Mouse (Mus musculus): ENCODE data around the gene Dpep2nb.
A peak's percentile ranks its signal among the peaks of the same experiment; 100 is the strongest.
"Not testable (repeated sequence)": the region's sequence is repeated elsewhere in the genome, so short reads cannot be mapped to it uniquely, and the experiment has no call there.

Gene Dpep2nb

GRCm38 (mm10) chr8:106007135-106007534, 1.4 kb upstream of the Dpep2nb start:
- DNase-seq (ENCODE audit: low read depth, low spot score), result no peak

DNA sequence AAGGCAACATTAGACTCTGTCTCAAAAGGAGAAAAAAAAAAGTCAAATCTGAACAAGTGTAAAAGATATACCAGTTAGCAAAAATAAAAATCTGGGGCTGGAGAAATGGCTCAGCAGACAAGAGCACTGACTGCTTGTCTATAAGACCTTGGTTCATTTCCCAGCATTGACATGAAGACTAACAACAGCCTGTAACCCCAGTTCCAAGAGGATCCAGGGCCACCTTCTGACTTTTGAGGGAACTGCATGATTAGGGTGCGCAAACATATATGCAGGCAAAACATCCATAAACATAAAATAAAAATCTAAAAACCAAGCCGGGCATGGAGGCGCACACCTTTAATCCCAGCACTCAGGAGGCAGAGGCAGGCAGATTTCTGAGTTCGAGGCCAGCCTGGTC, 638 bp upstream of the Dpep2nb start:
- no peak for DNase-seq (ENCODE audit: low read depth, low spot score)

- DNase-seq (ENCODE audit: low read depth, low spot score), result no peak
Measured at GRCm38 (mm10) chr8:106004538-106005207, 1.1 kb downstream of the Dpep2nb start.

DNA sequence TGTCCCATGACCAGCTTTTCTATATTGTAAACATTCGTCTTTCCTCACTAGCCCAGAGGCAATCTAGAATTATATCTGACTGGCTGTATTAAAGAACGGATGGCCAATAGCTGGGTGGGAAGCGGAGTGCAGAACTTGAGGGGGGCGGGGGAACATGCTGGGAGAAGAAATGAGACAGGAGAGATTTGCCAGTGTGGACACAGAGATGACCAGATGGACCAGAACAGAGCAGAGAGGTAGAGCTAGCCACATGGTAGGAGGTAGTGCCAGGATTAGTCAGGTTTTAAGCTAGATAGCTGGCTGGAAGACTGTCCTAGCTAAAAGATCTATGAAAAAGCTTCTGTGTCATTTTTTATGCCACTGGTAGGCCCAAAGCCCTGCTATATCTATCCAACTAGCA, 3.9 kb downstream of the Dpep2nb start:
- DNase-seq (ENCODE audit: low read depth, low spot score), result no peak

GRCm38 (mm10) chr8:105998971-105999370, 6.8 kb downstream of the Dpep2nb start:
- DNase-seq (ENCODE audit: low read depth, low spot score), result no peak

- DNase-seq (ENCODE audit: low read depth, low spot score), result no peak
Measured at GRCm38 (mm10) chr8:105996359-105996758, 9.4 kb downstream of the Dpep2nb start.

DNA sequence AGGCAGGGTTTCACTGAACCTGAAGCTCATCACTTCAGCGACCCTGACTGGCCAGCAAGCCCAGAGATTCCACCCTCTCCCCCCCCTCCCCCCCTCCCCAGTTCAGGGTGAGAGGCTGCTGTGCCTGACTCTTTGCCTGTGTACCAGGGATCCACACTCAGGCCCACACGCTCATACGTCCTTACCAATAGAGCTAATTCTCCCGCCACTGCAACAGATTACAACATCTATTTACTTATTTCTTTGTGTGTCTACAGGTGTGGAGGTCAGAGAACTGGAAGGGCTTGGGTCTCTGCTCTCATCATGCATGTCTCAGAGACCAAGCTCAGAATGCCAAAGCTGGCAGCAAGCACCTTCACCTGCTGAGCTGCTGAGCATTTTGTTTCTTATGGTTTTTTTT, 12.5 kb downstream of the Dpep2nb start:
- no peak for DNase-seq (ENCODE audit: low read depth, low spot score)

- no peak for DNase-seq (ENCODE audit: low read depth, low spot score)
Measured at GRCm38 (mm10) chr8:105992499-105992898, 13.3 kb downstream of the Dpep2nb start.

GRCm38 (mm10) chr8:105991546-105991945, 14.2 kb downstream of the Dpep2nb start:
- no peak for DNase-seq (ENCODE audit: low read depth, low spot score)

DNA sequence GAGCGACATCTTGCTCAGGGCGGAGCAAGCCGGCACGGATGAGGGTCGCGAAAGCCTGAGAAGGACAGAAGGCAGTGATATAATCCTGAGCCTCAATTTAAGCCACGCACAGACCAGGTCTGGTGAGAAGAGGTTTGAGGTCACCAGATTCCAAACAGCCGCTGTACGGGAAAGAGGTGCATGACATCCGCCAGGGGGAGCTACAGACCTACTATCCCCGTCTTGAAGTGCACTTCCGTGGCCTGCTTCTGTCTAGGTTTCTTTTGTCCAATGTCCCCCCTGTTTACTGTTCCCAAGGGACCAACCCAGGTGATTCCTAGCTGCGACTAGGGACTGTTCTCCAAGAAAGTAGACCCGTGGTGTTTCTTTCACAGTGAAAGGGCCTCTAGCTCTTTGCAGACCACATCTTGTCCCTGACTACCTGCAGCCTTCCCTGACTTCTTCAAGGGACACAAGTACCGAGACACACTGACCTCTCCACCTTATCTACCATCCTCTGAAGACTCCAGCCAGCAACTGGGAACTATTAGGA, 14.9 kb downstream of the Dpep2nb start, which contains the start of gene Dus2:
TSS of gene Dus2 (plus strand) at position 482 of the 532 bp plus-strand sequence.
- peak; percentile 79 for DNase-seq (ENCODE audit: low read depth, low spot score)

GRCm38 (mm10) chr8:105988546-105988945, 17.2 kb downstream of the Dpep2nb start:
- no peak for DNase-seq (ENCODE audit: low read depth, low spot score)

DNA sequence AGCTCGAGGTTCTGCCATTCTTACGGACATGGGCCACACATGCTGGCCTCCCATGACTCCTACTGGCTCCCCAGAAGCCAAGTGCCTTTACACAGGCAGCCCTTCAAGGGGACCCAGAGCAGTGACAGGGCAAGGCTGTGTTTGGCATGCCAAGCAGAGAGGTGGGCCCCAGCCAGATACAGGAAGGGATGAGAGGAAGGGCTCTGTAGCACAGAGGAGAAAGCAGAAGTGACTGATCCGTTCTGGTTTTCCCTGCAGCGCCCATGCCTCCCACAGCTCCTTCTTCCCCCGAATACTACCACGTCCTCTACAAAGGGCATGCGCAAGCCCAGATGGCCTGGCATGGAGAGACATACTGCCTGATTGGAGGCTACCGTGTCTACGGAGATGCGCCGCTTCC, 22.4 kb downstream of the Dpep2nb start:
- not testable (repeated sequence) for DNase-seq (ENCODE audit: low read depth, low spot score)

DNA sequence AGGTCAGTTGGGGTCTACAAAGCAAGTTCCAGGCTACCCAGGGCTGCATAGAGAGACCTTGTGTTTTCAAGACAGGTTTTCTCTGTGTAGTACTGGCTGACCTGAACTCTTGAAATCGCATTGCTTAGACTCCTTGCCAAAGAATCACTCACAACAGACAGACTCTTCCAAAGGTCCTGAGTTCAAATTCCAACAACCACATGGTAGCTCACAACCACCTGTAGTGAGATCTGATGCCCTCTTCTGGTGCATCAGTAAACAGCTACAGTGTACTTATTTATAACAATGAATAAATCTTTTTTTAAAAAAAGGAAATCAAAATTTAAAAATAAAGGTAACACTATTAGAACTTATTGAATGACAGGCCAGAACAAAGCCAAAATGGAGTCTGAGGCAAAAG, 24.6 kb downstream of the Dpep2nb start:
- no peak for DNase-seq (ENCODE audit: low read depth, low spot score)

- no peak for DNase-seq (ENCODE audit: low read depth, low spot score)
Measured at GRCm38 (mm10) chr8:105979325-105979724, 26.4 kb downstream of the Dpep2nb start, which contains the start of gene Dpep3. TSS of gene Dpep3 (minus strand) at chr8:105979429.

DNA sequence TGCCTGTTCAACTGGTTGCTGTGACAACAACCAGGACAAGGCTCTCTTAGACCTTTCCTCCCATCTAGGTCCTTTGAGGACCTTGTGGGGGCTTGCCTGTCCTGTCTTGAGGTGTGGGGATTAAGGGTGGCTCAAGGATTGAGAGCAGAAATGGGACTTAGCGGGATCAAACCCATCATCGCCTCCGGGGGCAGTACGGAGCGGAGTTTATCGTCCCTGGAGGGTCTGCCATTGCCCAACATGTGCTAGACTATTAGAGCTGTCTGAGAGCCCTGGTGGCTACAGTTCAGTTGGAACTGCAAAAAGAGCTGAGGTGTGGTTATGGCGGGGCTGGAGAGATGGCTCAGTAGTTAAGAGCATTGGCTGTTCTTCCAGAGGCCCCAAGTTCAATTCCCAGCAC, 30.4 kb downstream of the Dpep2nb start:
- no peak for DNase-seq (ENCODE audit: low read depth, low spot score)

GRCm38 (mm10) chr8:105971019-105971720, 34.6 kb downstream of the Dpep2nb start:
- no peak for DNase-seq (ENCODE audit: low read depth, low spot score)

- DNase-seq (ENCODE audit: low read depth, low spot score), result no peak
Measured at GRCm38 (mm10) chr8:105969367-105969766, 36.4 kb downstream of the Dpep2nb start.

DNA sequence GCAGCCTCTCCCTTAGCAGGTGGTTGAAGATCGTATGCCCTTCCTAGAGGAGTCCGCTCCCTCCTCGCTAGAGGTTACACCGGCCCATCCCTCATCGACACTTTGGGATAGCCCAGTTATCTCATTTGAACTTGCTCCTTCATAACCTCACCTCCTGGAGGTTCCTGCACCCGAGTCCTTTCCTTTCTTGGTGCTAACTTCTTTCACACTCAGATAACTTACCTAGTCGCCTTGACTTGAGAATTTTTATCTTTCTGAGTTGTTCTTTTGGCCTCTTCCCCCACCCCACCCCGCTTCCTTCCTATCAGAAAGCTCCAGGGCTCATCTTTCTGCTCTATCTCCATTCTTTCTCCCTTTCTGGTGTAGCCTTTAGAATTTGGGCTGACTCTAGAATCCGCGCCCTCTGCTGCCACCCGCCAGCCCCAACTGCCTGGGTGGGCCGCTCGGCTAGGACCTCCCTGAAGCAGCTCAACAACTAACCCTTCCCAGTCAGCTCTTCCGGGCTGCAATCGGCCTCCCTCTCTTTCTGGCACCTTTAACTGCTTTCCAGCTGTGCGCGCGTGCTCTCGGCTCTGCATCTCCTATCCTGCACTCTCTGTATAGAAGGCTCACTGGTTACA, 39.0 kb downstream of the Dpep2nb start:
- DNase-seq (ENCODE audit: low read depth, low spot score), result no peak

DNA sequence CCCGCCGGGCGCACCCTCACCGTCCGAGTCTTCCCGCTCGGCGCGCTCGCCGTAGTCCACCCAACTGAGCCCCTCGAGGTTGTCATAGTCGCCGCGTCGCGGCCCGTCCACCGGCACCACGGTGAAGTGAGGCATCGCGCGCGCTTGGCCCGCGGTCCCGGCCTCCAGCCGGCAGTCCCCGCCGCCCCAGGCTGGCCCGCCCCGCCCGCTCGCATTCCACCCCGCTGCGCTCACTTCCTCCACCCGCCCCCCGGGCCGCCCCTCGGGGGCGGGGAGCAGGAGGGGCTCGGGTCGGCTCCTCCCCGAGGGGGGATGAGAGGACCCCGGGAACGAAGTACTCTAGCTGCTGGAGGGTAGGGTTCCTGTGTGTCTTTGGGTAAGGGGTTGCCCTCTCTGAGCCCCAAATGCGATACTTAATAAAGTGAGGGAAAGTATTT, 39.9 kb downstream of the Dpep2nb start, which contains the start of gene Slc12a4:
TSS of gene Slc12a4 (minus strand) at position 193 of the 437 bp plus-strand sequence.
- DNase-seq (ENCODE audit: low read depth, low spot score), result no peak

GRCm38 (mm10) chr8:105965266-105965904, 40.4 kb downstream of the Dpep2nb start:
- DNase-seq (ENCODE audit: low read depth, low spot score), result peak; percentile 56

- no peak for DNase-seq (ENCODE audit: low read depth, low spot score)
Measured at GRCm38 (mm10) chr8:105964506-105965265, 41.1 kb downstream of the Dpep2nb start.

All from skeletal muscle tissue, adult 2 months (tissue).